ENCODE assay signal across 20 mouse cellular contexts in the genomic region with DNA sequence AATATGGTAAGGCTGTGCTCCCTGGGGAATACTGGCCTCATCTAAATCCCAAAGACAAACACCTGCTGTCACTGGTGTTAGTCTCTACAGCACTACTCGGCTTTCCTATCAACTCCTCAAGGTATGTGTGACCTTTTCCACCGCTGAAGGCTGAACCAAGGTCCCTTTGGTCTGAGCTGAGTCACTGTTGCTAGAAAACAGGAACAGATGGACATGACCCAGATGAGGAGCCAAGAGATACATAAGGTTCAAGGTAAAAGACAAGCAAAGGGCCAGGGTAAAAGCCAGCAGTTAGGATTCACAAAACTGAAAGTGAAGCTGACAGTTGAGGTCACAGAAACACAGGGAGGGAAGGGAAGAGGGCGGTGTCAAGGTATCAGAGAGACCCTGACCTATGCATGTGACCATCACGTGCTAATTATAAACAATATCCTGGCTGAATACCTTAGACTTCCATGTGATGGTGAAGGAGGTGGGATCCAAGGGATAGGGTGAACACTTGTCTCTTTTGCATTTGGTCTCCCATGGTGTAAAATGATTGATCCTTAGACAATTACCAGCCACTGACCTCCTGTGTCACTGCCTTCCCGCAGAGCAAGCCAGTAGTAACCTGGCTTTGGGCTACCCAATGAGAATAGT.
DNase-seq lines count a peak whose midpoint lies in the region; ATAC-seq and TF ChIP-seq lines count a peak whose summit lies in the region.
"Had no signal": no experiment of that assay in that cellular context is flagged by ENCODE, and none has a peak within 500 bp of the region (broad histone marks: within the 10 kb centered on the region; RNA-seq: fewer than 3 reads in every experiment).

No protein-coding gene starts in this region.

- 71% methylated on average over 5 of the region's 5 CpGs for WGBS in forebrain, embryonic 13.5 days
- 70% methylated on average over 5 of the region's 5 CpGs for WGBS in forebrain, postnatal 0 days
- 68% methylated on average over 5 of the region's 5 CpGs for WGBS in midbrain, embryonic 10.5 days
- WGBS in midbrain, embryonic 11.5 days = 67% methylated on average over 5 of the region's 5 CpGs

- H3K4me1 ChIP-seq in forebrain, embryonic 13.5 days = 0 out of 2 replicates have a peak, but pooled peaks cover 5% of the 10 kb centered on the region
- peaks cover 5% of the 10 kb centered on the region for H3K4me1 ChIP-seq in forebrain, postnatal 0 days (ENCODE audit: insufficient read depth)
- peaks cover 29% of the 10 kb centered on the region for H3K4me1 ChIP-seq in midbrain, embryonic 10.5 days
- H3K4me1 ChIP-seq in midbrain, embryonic 11.5 days (ENCODE audit: control insufficient read depth, insufficient read depth, low read length) = peaks cover 2% of the 10 kb centered on the region; the same call in 1 of the 2 replicates
- H3K4me1 ChIP-seq: intestine, embryonic 15.5 days; neural tube, embryonic 15.5 days had no signal

- no peak for ATAC-seq in forebrain, embryonic 13.5 days
- no peak for ATAC-seq in forebrain, postnatal 0 days
- no peak for ATAC-seq in midbrain, embryonic 11.5 days (ENCODE audit: low FRiP score)
- ATAC-seq: intestine, embryonic 15.5 days had no signal

- no peaks in the 10 kb centered on the region for H3K36me3 ChIP-seq in forebrain, embryonic 13.5 days (ENCODE audit: poor library complexity, severe bottlenecking)
- H3K36me3 ChIP-seq in forebrain, postnatal 0 days (ENCODE audit: insufficient read depth) = no peaks in the 10 kb centered on the region
- no peaks in the 10 kb centered on the region for H3K36me3 ChIP-seq in midbrain, embryonic 10.5 days
- no peaks in the 10 kb centered on the region for H3K36me3 ChIP-seq in midbrain, embryonic 11.5 days (ENCODE audit: control insufficient read depth, insufficient read depth, low read length)
- H3K36me3 ChIP-seq: forebrain, embryonic 10.5 days; heart, embryonic 12.5 days; hindbrain, embryonic 12.5 days; intestine, embryonic 15.5 days; limb, embryonic 10.5 days; midbrain, embryonic 12.5 days; neural tube, embryonic 15.5 days had no signal

- no peak overlapping the region for H3K9ac ChIP-seq in forebrain, embryonic 13.5 days
- H3K9ac ChIP-seq in forebrain, postnatal 0 days = no peak overlapping the region
- H3K9ac ChIP-seq in midbrain, embryonic 11.5 days (ENCODE audit: low read length) = no peak overlapping the region
- H3K9ac ChIP-seq: heart, embryonic 12.5 days; hindbrain, embryonic 12.5 days; intestine, embryonic 15.5 days; midbrain, embryonic 12.5 days; neural tube, embryonic 15.5 days had no signal

- H3K27ac ChIP-seq in forebrain, embryonic 13.5 days = peak overlapping the region; percentile 21
- no peak overlapping the region for H3K27ac ChIP-seq in forebrain, postnatal 0 days (ENCODE audit: low read depth, low read length)
- H3K27ac ChIP-seq in midbrain, embryonic 10.5 days (replicated peaks) = peak overlapping the region; percentile 34
- H3K27ac ChIP-seq in midbrain, embryonic 11.5 days (ENCODE audit: low read depth, low read length) = no peak overlapping the region
- H3K27ac ChIP-seq: forebrain, embryonic 10.5 days; hindbrain, embryonic 12.5 days; intestine, embryonic 15.5 days; limb, embryonic 10.5 days; macrophage; midbrain, embryonic 12.5 days; neural tube, embryonic 15.5 days had no signal

- DNase-seq in forebrain, postnatal 0 days = no peak
- no peak for DNase-seq in midbrain, embryonic 10.5 days (ENCODE audit: low spot score)
- no peak for DNase-seq in midbrain, embryonic 11.5 days (ENCODE audit: low spot score, missing footprints)
- peak; percentile 82 for DNase-seq in ZHBTc4 (ENCODE audit: low read depth, low spot score)
- DNase-seq in frontal cortex, postnatal 14 days (ENCODE audit: low spot score in 2 of 2) = no peak
- DNase-seq in lung, postnatal 25 days (ENCODE audit: low spot score) = no peak
- DNase-seq: heart, postnatal 10 days; kidney, adult 9 months; kidney, postnatal 14 days; thymus, adult 18-20 months; thymus, postnatal 4 days had no signal

- no peaks in the 10 kb centered on the region for H3K9me3 ChIP-seq in forebrain, embryonic 13.5 days (replicated peaks)
- no peaks in the 10 kb centered on the region for H3K9me3 ChIP-seq in forebrain, postnatal 0 days (ENCODE audit: low read length)
- H3K9me3 ChIP-seq in midbrain, embryonic 10.5 days (replicated peaks) = no peaks in the 10 kb centered on the region
- H3K9me3 ChIP-seq in midbrain, embryonic 11.5 days (ENCODE audit: control insufficient read depth, low read length) = no peaks in the 10 kb centered on the region
- H3K9me3 ChIP-seq: forebrain, embryonic 10.5 days; heart, embryonic 12.5 days; hindbrain, embryonic 12.5 days; intestine, embryonic 15.5 days; limb, embryonic 10.5 days; midbrain, embryonic 12.5 days; neural tube, embryonic 15.5 days had no signal

- H3K4me2 ChIP-seq in forebrain, embryonic 13.5 days = no peak overlapping the region
- H3K4me2 ChIP-seq in forebrain, postnatal 0 days (ENCODE audit: low read depth) = no peak overlapping the region
- H3K4me2 ChIP-seq in midbrain, embryonic 11.5 days = no peak overlapping the region
- H3K4me2 ChIP-seq: heart, embryonic 12.5 days; hindbrain, embryonic 12.5 days; intestine, embryonic 15.5 days; midbrain, embryonic 12.5 days; neural tube, embryonic 15.5 days had no signal

- no peak overlapping the region for H3K4me3 ChIP-seq in forebrain, embryonic 13.5 days
- no peak overlapping the region for H3K4me3 ChIP-seq in forebrain, postnatal 0 days (ENCODE audit: low read depth, low read length)
- H3K4me3 ChIP-seq in midbrain, embryonic 10.5 days = no peak overlapping the region
- no peak overlapping the region for H3K4me3 ChIP-seq in midbrain, embryonic 11.5 days (ENCODE audit: low read depth, low read length)
- H3K4me3 ChIP-seq: forebrain, embryonic 10.5 days; heart, embryonic 12.5 days; hindbrain, embryonic 12.5 days; intestine, embryonic 15.5 days; limb, embryonic 10.5 days; midbrain, embryonic 12.5 days; neural tube, embryonic 15.5 days had no signal

- no peak for TF ChIP-seq CTCF in forebrain, postnatal 0 days (IDR thresholded peaks at IDR 0.05; ENCODE audit: low read depth)

- H3K27me3 ChIP-seq in forebrain, embryonic 13.5 days = no peaks in the 10 kb centered on the region
- H3K27me3 ChIP-seq in forebrain, postnatal 0 days (ENCODE audit: insufficient read depth, low read length) = no peaks in the 10 kb centered on the region
- no peaks in the 10 kb centered on the region for H3K27me3 ChIP-seq in midbrain, embryonic 10.5 days (ENCODE audit: low read depth, poor library complexity, severe bottlenecking)
- no peaks in the 10 kb centered on the region for H3K27me3 ChIP-seq in midbrain, embryonic 11.5 days (ENCODE audit: control insufficient read depth, insufficient read depth, low read length)
- H3K27me3 ChIP-seq: heart, embryonic 12.5 days; hindbrain, embryonic 12.5 days; intestine, embryonic 15.5 days; neural tube, embryonic 15.5 days had no signal

Comparison
In these comparisons a context has a peak if more than half of its experiments do, and no peak if none do; other contexts are left out.
1. H3K27ac ChIP-seq: peak in forebrain, embryonic 13.5 days (single experiment) and midbrain, embryonic 10.5 days (single experiment); none in forebrain, postnatal 0 days (single experiment) and midbrain, embryonic 11.5 days (single experiment).